ENCODE assay signal across 8 mouse cellular contexts in the genomic region with DNA sequence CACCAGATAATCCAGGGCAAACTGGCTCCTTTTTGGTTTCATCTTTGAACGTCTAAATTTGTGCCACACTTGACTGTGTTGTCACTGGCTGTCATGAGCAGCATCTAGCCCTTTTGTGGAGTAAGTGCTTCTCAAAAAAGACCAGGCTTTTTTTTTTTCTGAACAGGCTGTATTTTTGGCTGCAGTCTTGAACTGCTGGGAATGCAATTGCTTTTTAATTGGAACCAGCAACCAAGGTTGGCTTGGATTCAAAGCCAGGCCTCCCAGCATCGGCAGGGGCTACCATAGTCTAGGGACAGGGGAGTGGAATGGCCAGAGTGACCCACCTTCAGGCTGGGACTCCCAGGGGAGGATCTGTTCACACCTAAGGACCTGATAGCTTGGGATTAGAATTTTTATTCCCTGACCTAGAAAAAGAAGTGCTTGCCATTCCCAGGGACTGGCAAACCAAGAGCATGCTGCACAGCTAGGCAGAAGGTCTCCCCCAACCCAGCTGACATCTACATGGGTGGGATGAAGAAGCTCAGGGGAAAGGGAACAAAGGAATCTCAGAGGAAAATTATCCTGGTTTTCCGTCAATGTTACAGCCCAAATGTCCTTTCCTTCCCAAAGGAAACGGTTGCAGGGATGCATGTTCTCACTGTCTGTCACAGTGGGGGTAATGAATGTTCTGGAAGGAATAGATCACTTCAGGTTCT.
DNase-seq lines count a peak whose midpoint lies in the region; ATAC-seq and TF ChIP-seq lines count a peak whose summit lies in the region.

No protein-coding gene starts in this region.

- 35% methylated on average over 4 of the region's 4 CpGs for WGBS in kidney, postnatal 0 days
- WGBS in hindbrain, embryonic 15.5 days = 14% methylated on average over 4 of the region's 4 CpGs
- 50% methylated on average over 4 of the region's 4 CpGs for WGBS in intestine, postnatal 0 days

- H3K9me3 ChIP-seq in kidney, postnatal 0 days (replicated peaks; ENCODE audit: low read length) = no peaks in the 10 kb centered on the region
- no peaks in the 10 kb centered on the region for H3K9me3 ChIP-seq in hindbrain, embryonic 15.5 days
- no peaks in the 10 kb centered on the region for H3K9me3 ChIP-seq in intestine, postnatal 0 days (ENCODE audit: control insufficient read depth)

- no peak overlapping the region for H3K4me2 ChIP-seq in kidney, postnatal 0 days (ENCODE audit: low read length)
- no peak overlapping the region for H3K4me2 ChIP-seq in hindbrain, embryonic 15.5 days
- no peak overlapping the region for H3K4me2 ChIP-seq in intestine, postnatal 0 days (replicated peaks; ENCODE audit: low read depth)

- no peak overlapping the region for H3K9ac ChIP-seq in kidney, postnatal 0 days (ENCODE audit: low read depth, low read length)
- no peak overlapping the region for H3K9ac ChIP-seq in hindbrain, embryonic 15.5 days
- no peak overlapping the region for H3K9ac ChIP-seq in intestine, postnatal 0 days (ENCODE audit: low read depth, low read length)

- no peaks in the 10 kb centered on the region for H3K27me3 ChIP-seq in kidney, postnatal 0 days (ENCODE audit: insufficient read depth, low read length)
- no peaks in the 10 kb centered on the region for H3K27me3 ChIP-seq in hindbrain, embryonic 15.5 days
- no peaks in the 10 kb centered on the region for H3K27me3 ChIP-seq in intestine, postnatal 0 days (replicated peaks; ENCODE audit: control insufficient read depth, insufficient read depth, low read length)

- no peaks in the 10 kb centered on the region for H3K36me3 ChIP-seq in kidney, postnatal 0 days (ENCODE audit: insufficient read depth, low read length)
- H3K36me3 ChIP-seq in hindbrain, embryonic 15.5 days = no peaks in the 10 kb centered on the region
- no peaks in the 10 kb centered on the region for H3K36me3 ChIP-seq in intestine, postnatal 0 days (ENCODE audit: control insufficient read depth, insufficient read depth)

- no peak for ATAC-seq in kidney, postnatal 0 days (replicated peaks; ENCODE audit: low FRiP score, low read depth)
- 0 out of 2 replicates have a peak, but pooled peaks have one; percentile 30 for ATAC-seq in hindbrain, embryonic 15.5 days (ENCODE audit: low FRiP score, low read depth)
- no peak for ATAC-seq in intestine, postnatal 0 days

- no peak for TF ChIP-seq CTCF in kidney, postnatal 0 days (IDR thresholded peaks at IDR 0.05; ENCODE audit: low read depth)
- no peak for TF ChIP-seq CTCF in intestine, postnatal 0 days (IDR thresholded peaks at IDR 0.05; ENCODE audit: low read depth)

- 0 out of 2 replicates have a peak, but pooled peaks cover 4% of the 10 kb centered on the region for H3K4me1 ChIP-seq in kidney, postnatal 0 days (replicated peaks; ENCODE audit: insufficient read depth, low read length)
- peaks cover 14% of the 10 kb centered on the region; the same call in 1 of the 2 replicates for H3K4me1 ChIP-seq in hindbrain, embryonic 15.5 days (replicated peaks)
- H3K4me1 ChIP-seq in intestine, postnatal 0 days (replicated peaks; ENCODE audit: control insufficient read depth, insufficient read depth, low read length) = no peaks in the 10 kb centered on the region

- no peak overlapping the region for H3K4me3 ChIP-seq in kidney, postnatal 0 days (replicated peaks; ENCODE audit: low read depth, low read length)
- H3K4me3 ChIP-seq in hindbrain, embryonic 15.5 days = no peak overlapping the region
- H3K4me3 ChIP-seq in intestine, postnatal 0 days (ENCODE audit: low read depth, low read length) = no peak overlapping the region

- no peak for DNase-seq in kidney, postnatal 0 days (ENCODE audit: low spot score)
- DNase-seq in kidney, adult 18-20 months = no peak
- peak; percentile 89 for DNase-seq in cerebellum, adult 9-11 months
- DNase-seq in frontal cortex, adult 2 months (ENCODE audit: extremely low spot score in 1 of 2, low spot score in 1 of 2) = peak; percentile 32 to 49
- peak; percentile 2 for DNase-seq in lung, postnatal 14 days
- no peak for DNase-seq in spleen, postnatal 36 days (ENCODE audit: low spot score in 2 of 2)

- peak overlapping the region; percentile 4; the same call in 1 of the 2 replicates for H3K27ac ChIP-seq in kidney, postnatal 0 days
- H3K27ac ChIP-seq in hindbrain, embryonic 15.5 days (replicated peaks) = peak overlapping the region; percentile 37
- no peak overlapping the region for H3K27ac ChIP-seq in intestine, postnatal 0 days (ENCODE audit: low read depth, low read length)

Comparison
In these comparisons a context has a peak if more than half of its experiments do, and no peak if none do; other contexts are left out.
1. DNase-seq: peak in cerebellum, adult 9-11 months (single experiment), frontal cortex, adult 2 months (2 of 2) and lung, postnatal 14 days (single experiment); none in kidney, postnatal 0 days (single experiment), kidney, adult 18-20 months (single experiment) and spleen, postnatal 36 days (0 of 2).